Mouse (Mus musculus): ENCODE measurements around the gene Emc7. TPM values are rescaled to one million over a fixed set of nuclear protein-coding genes. Genes with fewer than 3 reads are reported as not detected.
"Not testable (repeated sequence)": the region's sequence is repeated elsewhere in the genome, so short reads cannot be mapped to it uniquely, and the experiment has no call there.

Gene Emc7
- total and polyA plus RNA-seq, 2 experiments from 2014 or later, result 18.4 to 27.0 TPM

DNA sequence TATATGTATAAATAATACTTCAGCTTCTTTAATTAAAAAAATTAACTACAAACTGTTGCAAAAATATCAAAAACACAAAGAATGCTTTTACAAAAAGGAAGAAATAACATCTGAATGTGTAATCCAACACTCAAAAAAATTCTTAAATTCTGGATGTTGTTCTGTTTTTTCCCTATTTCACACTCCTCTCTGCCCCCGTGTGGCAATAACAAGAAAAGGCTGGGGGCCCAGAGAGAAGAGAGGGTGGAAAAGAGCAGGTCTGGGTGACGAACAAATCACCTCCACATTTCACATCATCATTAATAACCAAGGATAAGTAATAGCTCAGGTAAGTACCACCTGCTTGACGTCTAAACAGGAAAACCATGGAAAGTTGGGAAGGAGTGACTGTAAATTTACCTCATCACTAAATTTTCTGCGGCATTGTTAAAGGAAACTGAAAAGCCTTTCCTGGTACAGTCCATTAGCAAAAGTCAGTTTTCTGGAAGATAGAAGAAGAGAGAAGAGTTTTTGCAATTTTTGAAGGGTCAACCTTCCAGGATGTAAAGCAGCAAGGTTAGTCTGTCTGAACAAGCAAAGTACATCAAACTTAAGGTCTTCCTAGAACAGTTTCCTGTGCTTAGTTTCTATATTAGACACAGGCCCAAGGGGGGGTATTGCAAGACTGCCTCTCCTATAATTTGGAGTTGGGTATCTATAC is 5.0 kb upstream of the Emc7 start:
- Histone ChIP-seq H3K27me3 (ENCODE audit: insufficient read depth, low read length) (no peaks in the 10 kb centered on the region), H3K36me3 (ENCODE audit: insufficient read depth) (no peaks in the 10 kb centered on the region), H3K4me3 (ENCODE audit: low read depth, low read length) (no peak overlapping the region), H3K27ac (ENCODE audit: low read depth, low read length) (no peak overlapping the region), H3K4me1 (ENCODE audit: insufficient read depth) (no peaks in the 10 kb centered on the region), H3K9me3 (ENCODE audit: low read length) (no peaks in the 10 kb centered on the region), H3K4me2 (ENCODE audit: low read depth) (no peak overlapping the region), H3K9ac (no peak overlapping the region)
- 33% methylated on average over 4 of the region's 4 CpGs for WGBS
- DNase-seq (no peak), ATAC-seq (no peak)
- peak; percentile 52 for TF ChIP-seq CTCF (IDR thresholded peaks at IDR 0.05; ENCODE audit: low read depth)

DNA sequence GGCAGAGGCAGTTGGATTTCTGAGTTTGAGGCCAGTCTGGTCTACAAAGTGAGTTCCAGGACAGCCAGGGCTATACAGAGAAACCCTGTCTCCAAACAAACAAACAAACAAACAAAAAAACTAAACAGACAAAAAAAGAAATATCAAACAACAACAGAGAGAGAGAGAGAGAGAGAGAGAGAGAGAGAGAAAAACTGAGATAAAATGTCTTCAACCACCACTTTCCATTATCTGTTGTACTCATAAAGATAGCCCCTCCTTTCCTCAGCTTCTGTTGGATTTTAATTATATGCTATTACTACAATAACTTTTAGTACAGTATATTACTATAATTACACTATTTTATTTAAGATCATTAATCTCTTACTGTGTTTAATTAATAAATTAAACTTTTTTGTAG is 2.3 kb upstream of the Emc7 start:
- ATAC-seq; H3K4me1 ChIP-seq (ENCODE audit: insufficient read depth); H3K4me3 ChIP-seq (ENCODE audit: low read depth, low read length); H3K4me2 ChIP-seq (ENCODE audit: low read depth); H3K36me3 ChIP-seq (ENCODE audit: insufficient read depth); H3K27ac ChIP-seq (ENCODE audit: low read depth, low read length); H3K9me3 ChIP-seq (ENCODE audit: low read length); H3K27me3 ChIP-seq (ENCODE audit: insufficient read depth, low read length); DNase-seq; H3K9ac ChIP-seq: not testable (repeated sequence)

DNA sequence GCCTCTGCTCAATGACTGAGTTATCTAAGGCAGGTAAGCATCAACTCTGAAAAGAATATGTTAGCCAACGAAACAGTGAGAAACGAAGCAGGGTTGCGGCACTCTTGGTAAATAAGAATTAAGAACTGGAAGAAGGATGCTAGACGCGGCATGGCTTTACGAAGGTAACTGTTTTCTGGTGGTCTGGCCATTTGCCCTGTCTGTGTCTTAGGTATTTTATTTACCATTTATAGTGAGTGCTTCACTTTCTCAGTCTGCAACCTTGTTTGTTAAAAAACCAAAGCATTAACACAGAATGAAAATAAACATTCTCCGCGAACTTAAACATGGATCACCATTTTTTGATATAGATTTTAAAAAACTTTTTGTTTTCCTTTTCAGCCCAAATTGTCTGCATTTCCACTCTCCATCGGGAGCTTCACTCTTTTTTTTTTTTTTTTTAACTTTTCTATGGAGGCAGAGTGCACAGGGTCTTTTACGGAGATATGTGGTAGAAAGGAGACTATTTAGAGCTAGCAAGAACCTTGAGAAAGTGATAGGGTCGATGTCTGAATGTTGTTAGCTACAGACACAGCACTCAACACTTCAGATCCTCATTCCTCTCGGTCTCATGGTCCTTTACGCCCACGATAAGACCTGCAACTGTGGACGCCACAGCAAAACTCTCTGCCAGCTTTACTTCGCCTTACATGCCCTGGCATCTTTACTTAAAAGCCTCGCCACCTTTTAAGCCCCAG is 504 bp upstream of the Emc7 start:
- Histone ChIP-seq H3K4me3 (ENCODE audit: low read depth, low read length) (peak overlapping the region; percentile 69), H3K9me3 (ENCODE audit: low read length) (no peaks in the 10 kb centered on the region), H3K4me2 (ENCODE audit: low read depth) (peak overlapping the region; percentile 74), H3K9ac (peak overlapping the region; percentile 87), H3K27ac (ENCODE audit: low read depth, low read length) (peak overlapping the region; percentile 90), H3K36me3 (ENCODE audit: insufficient read depth) (no peaks in the 10 kb centered on the region), H3K4me1 (ENCODE audit: insufficient read depth) (0 out of 2 replicates have a peak, but pooled peaks cover 8% of the 10 kb centered on the region), H3K27me3 (ENCODE audit: insufficient read depth, low read length) (no peaks in the 10 kb centered on the region)
- peak; percentile 53 for ATAC-seq
- TF ChIP-seq CTCF (IDR thresholded peaks at IDR 0.05; ENCODE audit: low read depth), result no peak
- 32% methylated on average over 17 of the region's 17 CpGs for WGBS
- no peak for DNase-seq

DNA sequence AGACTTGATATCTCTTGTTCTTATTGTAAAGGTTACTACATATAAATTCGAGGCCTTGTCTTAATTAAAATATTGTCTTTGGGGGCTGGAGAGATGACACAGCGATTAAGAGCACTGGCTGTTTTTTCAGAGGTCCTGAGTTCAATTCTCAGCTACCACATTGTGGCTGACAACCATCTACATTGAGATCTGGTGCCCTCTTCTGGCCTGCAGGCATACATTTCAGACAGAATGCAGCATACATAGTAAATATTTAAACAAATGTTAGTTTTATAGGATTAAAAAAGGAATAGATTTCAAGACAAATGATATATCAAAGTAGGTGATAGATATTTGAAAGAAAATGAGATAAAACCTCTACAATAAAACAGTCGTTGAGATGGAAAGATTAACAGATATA is 5.8 kb downstream of the Emc7 start:
- peaks cover 18% of the 10 kb centered on the region for H3K36me3 ChIP-seq (ENCODE audit: insufficient read depth)
- H3K27ac ChIP-seq (ENCODE audit: low read depth, low read length), result no peak overlapping the region
- WGBS, result 93% methylated on average over 3 of the region's 3 CpGs
- H3K4me1 ChIP-seq (ENCODE audit: insufficient read depth), result 0 out of 2 replicates have a peak, but pooled peaks cover 8% of the 10 kb centered on the region
- H3K4me2 ChIP-seq (ENCODE audit: low read depth), result no peak overlapping the region
- no peaks in the 10 kb centered on the region for H3K9me3 ChIP-seq (ENCODE audit: low read length)
- no peak for ATAC-seq
- no peaks in the 10 kb centered on the region for H3K27me3 ChIP-seq (ENCODE audit: insufficient read depth, low read length)
- no peak overlapping the region for H3K9ac ChIP-seq
- no peak for DNase-seq
- TF ChIP-seq CTCF (IDR thresholded peaks at IDR 0.05; ENCODE audit: low read depth), result no peak
- H3K4me3 ChIP-seq (ENCODE audit: low read depth, low read length), result no peak overlapping the region

GRCm38 (mm10) chr2:112469542-112469941 is 14.7 kb downstream of the Emc7 start:
- DNase-seq, result no peak
- Histone ChIP-seq H3K27ac (ENCODE audit: low read depth, low read length) (no peak overlapping the region), H3K4me1 (ENCODE audit: insufficient read depth) (no peaks in the 10 kb centered on the region), H3K9me3 (ENCODE audit: low read length) (no peaks in the 10 kb centered on the region), H3K9ac (no peak overlapping the region), H3K36me3 (ENCODE audit: insufficient read depth) (peaks cover 39% of the 10 kb centered on the region), H3K4me3 (ENCODE audit: low read depth, low read length) (no peak overlapping the region), H3K4me2 (ENCODE audit: low read depth) (no peak overlapping the region), H3K27me3 (ENCODE audit: insufficient read depth, low read length) (no peaks in the 10 kb centered on the region)
- TF ChIP-seq CTCF (IDR thresholded peaks at IDR 0.05; ENCODE audit: low read depth), result no peak
- no peak for ATAC-seq

DNA sequence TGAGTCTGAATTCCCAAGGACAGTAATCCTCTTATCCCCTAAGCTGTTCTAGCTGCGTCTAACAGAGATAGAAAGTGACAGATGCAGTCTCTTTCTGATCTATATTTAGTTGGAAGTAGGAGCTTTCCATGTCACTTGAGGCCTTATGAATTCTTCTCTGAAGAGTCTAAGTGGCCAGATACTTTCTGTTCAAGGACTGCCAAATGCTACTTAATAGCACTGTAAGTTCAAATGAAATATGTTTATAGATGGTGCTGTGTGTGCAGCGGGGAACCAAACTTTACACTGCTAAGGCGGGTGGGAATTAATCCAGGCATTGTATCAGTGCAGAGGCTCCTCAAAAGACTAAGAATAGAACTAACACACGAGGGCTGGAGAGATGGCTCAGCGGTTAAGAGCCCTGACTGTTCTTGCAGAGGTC is 16.2 kb downstream of the Emc7 start:
- TF ChIP-seq CTCF (IDR thresholded peaks at IDR 0.05; ENCODE audit: low read depth), result no peak
- Histone ChIP-seq H3K27me3 (ENCODE audit: insufficient read depth, low read length) (no peaks in the 10 kb centered on the region), H3K4me2 (ENCODE audit: low read depth) (no peak overlapping the region), H3K9ac (no peak overlapping the region), H3K36me3 (ENCODE audit: insufficient read depth) (peaks cover 34% of the 10 kb centered on the region), H3K4me1 (ENCODE audit: insufficient read depth) (no peaks in the 10 kb centered on the region), H3K27ac (ENCODE audit: low read depth, low read length) (no peak overlapping the region), H3K9me3 (ENCODE audit: low read length) (no peaks in the 10 kb centered on the region), H3K4me3 (ENCODE audit: low read depth, low read length) (no peak overlapping the region)
- no peak; the same call in 1 of the 2 replicates for ATAC-seq
- WGBS, result 44% methylated on average over 5 of the region's 5 CpGs
- DNase-seq, result no peak

DNA sequence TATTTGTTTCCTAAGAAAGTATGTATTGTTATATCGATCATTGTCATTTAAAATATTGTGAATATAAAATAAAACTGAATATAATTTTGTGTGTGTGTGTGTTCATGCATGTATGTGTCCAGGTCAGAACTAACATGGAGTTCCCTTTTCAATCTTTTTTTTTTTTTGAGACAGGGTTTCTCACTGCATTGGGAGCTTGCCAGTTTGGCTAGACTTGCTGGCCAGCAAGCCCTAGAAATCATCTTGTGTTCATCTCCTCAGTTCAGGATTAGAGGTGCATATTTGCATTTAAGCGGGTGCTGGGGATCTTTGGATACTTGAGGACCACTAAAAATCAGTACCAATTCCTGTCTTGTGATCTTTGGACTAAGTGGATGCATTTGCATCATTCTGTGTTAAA is 17.3 kb downstream of the Emc7 start:
- peaks cover 28% of the 10 kb centered on the region for H3K36me3 ChIP-seq (ENCODE audit: insufficient read depth)
- H3K9ac ChIP-seq, result no peak overlapping the region
- ATAC-seq (no peak), DNase-seq (no peak)
- no peak overlapping the region for H3K27ac ChIP-seq (ENCODE audit: low read depth, low read length)
- H3K4me3 ChIP-seq (ENCODE audit: low read depth, low read length), result no peak overlapping the region
- no peaks in the 10 kb centered on the region for H3K9me3 ChIP-seq (ENCODE audit: low read length)
- H3K4me1 ChIP-seq (ENCODE audit: insufficient read depth), result no peaks in the 10 kb centered on the region
- no peaks in the 10 kb centered on the region for H3K27me3 ChIP-seq (ENCODE audit: insufficient read depth, low read length)
- no peak overlapping the region for H3K4me2 ChIP-seq (ENCODE audit: low read depth)
- no peak for TF ChIP-seq CTCF (IDR thresholded peaks at IDR 0.05; ENCODE audit: low read depth)
- 90% methylated on average over 2 of the region's 2 CpGs for WGBS

Data from forebrain, postnatal 0 days (tissue).